Mouse (Mus musculus) right cerebral cortex, postnatal 10 days (tissue): Measurements from ENCODE around the gene Usb1.
A peak's percentile ranks its signal among the peaks of the same experiment; 100 is the strongest.
"Not testable (repeated sequence)": the region's sequence is repeated elsewhere in the genome, so short reads cannot be mapped to it uniquely, and the experiment has no call there.

Experiments
- DNase-seq, 2 experiments: peaks; one replicate each; pipeline ENCODE4 v3.0.0; 2021; ENCODE audit warnings: low spot score in 2 of 2

Gene Usb1

DNA sequence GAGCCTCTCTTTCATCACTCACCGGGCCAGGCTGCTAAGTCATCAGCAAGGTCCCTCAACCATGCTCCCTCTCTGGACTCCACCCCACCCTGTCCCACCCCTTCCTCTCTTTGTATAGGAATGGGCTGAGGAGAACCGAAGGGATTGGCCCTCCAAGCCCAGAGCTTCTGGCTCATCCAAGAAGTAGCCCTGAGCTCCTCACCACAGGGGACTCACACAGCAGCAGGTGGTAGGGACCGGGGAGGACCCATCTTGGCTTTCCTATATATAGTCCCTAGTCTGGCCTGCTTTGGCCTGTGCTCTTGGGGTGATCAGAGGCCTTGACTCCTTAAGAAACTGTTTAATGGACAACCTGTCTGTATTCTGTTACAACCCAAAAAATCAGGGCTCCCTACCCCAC lies 42.3 kb downstream of the Usb1 start:
- no peak for DNase-seq

DNA sequence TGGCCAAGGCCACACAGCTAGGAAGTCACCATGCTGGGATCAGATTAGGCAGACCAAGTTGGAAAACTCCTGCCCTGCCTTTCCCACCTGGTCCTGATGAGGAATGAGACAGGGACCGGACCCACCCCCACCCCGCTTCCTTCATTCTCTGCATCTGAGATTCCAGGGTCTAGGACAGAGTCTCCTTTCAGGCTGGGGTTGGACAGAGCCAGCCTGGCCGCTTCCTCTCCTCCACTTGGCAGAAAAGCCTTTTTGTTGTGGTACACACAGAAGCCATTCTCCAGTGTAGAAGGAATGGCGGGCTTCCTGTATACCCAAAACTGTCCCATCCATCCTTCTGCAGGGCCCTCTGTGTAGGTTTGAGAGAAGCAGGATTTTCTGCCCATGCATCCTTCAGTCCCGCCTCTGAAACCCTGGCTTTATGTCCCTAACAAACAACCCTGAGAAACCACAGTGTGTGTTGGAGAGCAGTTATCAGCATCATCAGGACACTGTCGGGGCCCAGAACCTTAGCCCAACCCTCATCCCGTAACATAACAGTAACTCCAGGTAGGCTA lies 43.4 kb downstream of the Usb1 start:
- DNase-seq = peak; percentile 33 to 48

DNA sequence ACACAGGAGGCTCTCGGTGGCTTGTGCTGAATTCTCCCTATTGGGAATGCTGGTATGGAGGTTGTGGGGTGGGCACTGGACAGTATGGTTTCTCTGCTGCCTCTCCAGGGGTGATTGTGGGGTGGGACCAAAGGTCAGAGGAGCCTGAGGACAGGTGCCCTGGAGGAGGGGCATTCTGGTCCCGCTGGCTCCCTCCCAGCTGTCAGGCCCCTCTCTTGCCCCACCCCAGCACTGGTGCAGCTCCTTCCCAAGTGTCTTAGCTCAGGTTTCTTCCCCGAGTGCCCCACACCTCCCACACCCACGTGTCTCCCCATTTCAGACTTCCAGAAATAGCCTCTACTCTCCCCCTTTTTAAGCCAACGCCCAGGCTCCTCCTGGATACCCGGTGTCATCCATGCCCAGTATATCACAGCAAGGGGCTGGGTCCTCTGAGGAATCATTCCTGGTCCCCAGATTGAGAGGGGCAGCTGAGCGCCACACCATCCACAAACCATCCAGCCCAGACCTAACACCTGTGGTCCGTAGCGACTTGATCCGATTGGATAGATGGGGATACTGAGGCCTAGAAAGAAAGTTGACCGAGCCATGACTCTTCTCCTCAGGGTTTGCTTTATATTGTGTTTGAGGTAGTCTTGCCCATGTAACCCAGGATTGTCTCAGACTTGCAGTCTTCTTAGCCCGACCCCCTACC lies 44.4 kb downstream of the Usb1 start:
- DNase-seq = no peak

DNA sequence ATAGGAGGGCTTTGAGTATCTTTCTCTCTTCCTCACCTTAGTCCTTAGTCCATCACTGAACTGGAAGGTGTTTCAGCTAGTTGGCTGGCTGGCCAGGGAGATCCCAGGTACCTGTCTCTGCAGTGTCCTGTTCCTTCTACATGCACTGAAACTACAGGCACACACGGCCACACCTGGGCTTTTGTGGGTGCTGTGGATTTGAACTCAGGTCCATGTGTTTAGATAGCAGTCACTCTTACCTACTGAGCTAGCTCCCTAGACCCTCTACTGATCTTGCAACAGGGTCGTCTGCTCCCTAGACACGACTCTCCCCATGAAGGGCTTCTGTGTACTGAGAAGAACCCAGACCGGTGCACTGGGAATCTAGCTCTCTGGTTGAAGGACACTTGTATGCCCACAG lies 45.0 kb downstream of the Usb1 start:
- no peak for DNase-seq

DNA sequence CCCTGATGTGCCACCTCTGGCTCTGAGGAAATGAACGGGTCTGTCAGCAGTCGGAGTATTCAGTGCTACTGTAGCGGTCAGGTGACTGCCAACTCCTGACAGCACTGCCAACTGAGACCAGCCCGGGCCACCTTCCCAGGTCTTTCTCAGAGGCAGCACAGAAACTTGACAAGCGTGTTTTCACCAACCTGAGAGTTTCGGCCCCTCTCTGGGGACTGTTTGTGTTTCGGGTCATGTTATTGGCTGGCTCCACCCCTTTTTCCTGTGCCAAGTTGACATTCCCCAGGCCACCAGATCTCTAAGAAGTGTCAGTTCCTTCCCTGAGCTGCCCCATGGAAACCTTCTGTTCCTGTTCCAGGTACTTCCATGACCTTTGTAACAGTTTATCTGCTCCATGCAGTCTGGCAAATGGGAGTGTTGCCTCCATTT lies 45.8 kb downstream of the Usb1 start:
- no peak for DNase-seq

DNA sequence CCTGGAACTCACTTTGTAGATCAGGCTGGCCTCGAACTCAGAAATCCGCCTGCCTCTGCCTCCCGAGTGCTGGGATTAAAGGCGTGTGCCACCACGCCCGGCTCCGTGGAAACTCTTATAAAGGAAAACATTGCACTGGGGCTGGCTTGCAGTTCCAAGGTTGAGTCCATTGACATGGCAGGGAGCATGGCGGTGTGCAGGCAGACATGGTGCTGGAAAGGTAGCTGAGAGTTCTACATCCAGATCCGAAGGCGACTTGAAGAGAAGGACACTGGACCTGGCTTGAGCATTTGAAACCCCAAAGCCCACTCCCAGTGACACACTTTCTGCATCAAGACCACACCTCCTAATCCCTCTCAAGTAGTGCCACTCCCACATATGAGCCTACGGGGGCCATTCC lies 46.8 kb downstream of the Usb1 start:
- DNase-seq = not testable (repeated sequence)

DNA sequence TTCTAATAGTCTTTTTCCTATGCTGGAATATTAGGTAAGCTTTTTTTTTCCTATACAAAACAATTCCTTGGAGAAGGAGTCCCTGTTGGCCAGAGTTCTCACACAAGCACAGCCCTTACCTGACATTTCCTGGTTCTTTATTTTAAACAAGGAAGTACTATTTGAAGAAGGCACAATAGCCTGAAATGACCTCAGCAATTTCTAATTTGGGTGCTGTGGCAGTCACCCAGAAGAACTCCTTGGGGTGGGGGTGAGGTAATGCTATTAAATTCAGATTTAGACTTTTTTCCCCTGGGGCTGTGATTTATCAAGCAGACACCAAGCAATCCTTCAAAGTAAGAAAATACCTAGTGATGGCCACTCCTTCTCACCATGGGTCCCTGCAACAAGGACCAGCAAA lies 48.9 kb downstream of the Usb1 start:
- no peak for DNase-seq

DNA sequence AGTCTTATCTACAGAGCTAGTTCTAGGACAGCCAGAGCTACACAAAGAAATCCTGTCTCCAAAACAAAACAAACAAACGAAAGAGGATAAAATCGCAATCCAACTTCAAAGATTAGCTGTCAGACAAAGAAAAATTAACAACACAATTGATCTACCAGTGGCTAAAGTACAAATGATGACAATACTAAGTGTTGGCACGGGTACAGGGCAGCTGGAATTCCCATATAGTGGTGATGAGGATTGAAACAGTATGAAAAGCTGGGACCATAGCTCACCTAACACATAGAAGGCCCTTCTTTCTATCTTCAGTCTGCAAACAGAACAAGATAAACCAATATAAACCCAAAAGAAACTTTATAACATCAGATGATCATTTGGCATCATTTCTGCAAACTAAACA lies 49.5 kb downstream of the Usb1 start:
- no peak for DNase-seq

DNA sequence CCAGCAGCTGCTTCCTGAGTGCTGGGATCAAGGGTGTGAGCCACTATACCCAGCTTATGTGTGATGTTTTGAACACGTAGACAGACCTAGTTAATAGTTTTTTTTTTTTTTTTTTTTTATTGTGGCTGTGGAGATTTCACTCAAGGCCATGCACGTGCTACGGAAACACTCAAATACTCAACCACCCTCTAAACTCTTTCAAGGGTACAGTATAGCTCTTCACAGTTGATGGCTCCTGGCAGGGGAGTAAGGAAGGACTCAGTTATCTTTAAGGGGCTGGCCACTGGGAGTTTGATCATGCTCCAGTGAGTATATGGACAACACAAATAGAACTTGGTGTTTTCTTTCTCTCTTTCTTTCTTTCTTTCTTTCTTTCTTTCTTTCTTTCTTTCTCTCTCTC lies 52.4 kb downstream of the Usb1 start:
- DNase-seq = no peak

DNA sequence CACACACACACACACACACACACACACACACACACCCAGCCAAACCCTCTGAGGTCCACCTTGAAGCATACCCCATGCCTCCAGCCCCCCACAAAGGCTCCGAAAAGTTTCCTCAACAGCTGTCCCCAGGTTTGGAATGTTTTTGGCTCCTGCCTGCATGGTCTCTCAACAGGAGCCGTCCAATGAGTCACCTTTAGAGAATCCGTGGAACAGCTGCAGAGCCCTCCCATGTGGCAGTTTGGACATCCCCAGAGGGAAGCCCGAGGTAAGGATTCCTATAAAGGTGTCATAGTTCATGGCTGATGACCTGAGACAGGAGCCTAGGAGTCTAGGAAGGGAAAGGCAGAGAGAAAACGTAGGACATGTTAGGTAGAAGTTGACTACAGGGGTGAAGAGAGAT lies 54.0 kb downstream of the Usb1 start:
- no peak for DNase-seq

DNA sequence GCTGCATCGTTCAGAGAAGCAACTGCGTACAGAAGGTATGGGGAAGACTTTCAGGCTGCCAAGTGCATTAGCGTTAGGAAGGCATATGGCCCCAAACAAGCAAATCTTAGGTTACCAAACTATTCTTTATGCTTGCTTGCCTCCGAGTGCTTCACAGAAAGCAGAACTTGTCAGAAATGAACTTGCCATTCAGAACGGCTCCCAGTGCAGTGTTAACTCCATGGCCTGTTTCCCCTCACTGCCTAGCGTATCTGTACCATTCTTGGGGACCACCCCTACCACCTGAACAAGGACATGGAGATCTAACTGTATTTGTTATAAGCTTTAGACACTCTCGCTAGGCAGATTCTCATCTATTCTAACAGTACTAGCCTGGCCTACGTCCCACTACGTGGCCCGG lies 55.1 kb downstream of the Usb1 start:
- no peak for DNase-seq

DNA sequence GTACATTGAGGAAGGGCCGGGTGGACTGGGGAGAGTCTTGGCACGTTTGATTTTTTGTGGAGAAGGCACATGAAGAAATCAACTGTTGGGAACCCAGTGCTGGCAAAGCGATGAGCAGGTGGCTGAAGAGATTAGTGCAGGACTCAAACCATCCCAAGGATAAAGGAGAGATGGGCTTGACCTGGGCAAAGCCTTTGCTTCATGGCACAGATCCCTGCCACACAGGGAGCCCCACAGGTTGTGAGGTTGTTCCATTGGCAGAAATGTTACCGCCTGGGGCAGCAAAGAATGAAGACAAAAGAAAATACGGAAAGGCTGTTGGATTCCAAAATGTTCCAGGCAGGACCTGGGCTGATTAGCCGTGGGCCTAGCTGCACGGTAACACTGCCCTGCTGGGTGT lies 55.9 kb downstream of the Usb1 start:
- no peak for DNase-seq

DNA sequence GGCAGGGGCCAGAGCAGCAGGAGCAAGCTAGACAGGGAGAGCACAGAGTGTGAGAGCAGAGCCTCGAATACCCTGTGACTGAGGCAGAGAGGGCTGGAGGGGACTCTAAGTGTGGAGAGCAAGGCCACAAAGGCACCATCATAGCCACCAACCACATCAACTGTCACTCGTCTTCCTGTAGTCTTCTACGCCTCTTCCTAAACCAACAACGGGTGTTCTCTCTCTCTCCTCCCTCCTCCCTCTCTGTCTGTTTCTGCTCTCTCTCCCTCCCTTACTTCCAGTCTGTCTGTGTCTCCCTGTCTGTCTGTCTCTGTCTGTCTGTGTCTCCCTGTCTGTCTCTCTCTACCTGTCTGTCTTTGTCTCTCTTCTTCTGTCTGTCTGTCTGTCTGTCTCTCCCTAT lies 58.2 kb downstream of the Usb1 start:
- DNase-seq = no peak

DNA sequence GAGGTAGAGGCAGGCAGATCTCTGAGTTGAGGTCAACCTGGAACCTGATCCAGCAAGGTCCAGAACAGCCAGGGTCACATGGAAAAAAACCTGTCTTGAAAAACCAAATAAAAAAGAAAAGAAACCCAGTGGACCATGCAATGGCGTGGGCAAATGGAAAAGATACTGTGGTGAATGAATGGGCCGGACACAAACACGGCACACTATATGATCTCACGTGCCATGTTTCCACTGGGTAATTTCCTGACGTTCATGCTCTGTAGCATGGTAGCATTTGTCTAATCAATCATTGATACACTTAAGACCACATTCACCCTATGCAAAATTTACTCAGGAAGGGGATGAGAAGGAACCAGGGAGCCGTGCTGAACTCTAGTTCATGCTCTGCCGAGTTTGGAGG lies 59.0 kb downstream of the Usb1 start:
- no peak for DNase-seq

DNA sequence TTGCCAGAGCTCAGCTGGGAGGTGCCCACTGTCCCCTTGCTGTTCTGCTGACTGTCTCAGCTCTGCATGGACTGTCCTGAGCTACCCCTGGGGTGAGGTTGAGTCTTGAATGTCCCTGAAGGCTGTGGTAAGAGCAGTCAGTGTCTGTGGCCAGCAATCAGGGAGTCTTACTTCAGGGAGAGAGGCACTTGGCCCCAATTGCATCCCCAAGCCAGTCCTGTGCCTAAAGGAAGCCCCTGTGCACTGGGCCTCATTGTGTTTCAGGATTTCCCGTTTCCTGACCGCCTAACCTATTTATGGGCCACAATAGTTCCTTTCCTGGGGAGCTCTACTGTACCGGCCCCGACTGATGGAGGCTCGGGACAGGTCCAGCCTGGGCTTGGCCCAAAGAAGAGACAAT lies 60.5 kb downstream of the Usb1 start:
- DNase-seq = no peak

DNA sequence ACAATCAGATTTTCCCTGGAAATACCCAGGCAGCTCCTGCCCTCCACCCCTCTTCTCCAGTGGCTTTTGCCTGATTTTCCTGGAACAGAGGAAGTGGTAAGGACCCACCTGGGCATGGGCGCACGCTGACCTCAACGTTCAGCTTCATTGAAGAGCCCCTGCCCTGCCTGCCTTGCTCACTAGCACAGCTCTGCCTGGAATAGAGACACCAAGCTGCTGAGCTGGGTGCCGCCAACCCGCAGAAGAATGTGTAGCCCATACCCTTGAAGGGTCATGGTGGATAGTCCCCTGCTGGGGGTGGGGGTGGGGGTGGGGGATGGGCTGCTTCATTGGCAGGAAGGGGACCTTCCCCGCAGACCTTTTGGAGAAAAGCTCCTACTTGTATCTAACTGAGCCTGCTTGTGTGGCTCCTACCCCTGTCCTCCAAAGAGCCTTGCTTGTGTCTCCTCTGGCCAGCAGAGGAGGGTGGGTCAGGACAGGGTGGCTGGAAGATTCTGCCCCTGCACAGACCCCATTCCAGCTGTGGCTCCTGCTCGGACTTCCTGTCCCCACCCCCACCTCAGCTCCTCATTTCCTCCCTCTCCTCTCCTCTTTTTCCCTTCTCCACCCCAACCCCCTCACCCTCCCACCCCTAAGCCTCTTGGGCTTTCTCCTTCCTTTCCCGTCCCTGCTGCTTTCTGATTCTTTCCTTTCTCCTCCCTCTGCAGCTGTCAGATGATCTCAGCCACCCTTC lies 63.3 kb downstream of the Usb1 start:
- DNase-seq = no peak

DNA sequence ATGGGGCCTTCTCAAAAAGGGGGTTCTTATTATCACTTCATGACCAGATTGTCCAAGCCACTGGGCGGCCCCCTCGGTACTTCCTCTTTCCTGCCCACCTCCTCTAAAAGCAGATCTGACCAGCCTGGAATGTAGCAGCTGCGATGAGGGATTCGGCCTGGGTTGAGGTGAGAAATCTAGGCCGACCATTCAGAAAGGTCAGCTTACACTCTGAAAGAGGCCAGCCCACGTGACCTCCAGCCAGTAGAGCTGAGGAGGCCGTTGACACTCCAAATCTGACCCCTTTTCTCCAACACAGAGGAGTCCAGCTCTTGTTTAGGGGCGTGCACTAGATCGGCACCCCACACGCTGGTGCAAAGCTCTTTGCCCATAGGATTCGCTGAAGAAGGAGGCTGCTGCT lies 64.7 kb downstream of the Usb1 start:
- DNase-seq = no peak
